Mouse (Mus musculus) liver, adult 2 months (tissue): ENCODE measurements around the gene Ssbp2.

Source experiments
- CTCF ChIP-seq: fragments of 200-500 bp; IDR thresholded peaks from 2 replicates; pipeline ENCODE4 v1.5.1; 2011; ENCODE audit warnings: low read depth, low read length, control low read depth
- POLR2A ChIP-seq: fragments of 200-500 bp; IDR thresholded peaks from 2 replicates; pipeline ENCODE4 v1.6.1; 2011; ENCODE audit warnings: low read length, control low read depth; ENCODE audit not compliant: insufficient read depth; ENCODE audit errors: extremely low read depth

DNA sequence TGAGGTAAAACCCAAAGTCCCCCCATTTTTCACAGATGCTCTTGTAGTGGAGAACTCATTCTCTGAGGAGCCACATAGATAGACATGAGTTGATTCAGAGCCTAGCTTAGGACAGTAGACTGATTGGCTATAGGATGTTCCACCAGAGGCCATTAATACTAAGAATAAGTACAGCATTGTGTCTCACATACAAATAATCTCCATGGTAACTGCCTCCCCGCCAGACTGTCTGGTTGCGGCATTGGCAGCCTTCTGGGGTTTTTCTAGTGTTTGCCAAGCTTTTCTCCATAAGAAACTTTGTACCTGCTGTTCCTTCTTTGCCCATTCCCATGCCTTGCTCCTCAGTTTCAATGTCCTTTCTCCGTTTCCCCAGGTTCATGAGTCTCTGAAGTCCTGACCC, 283.1 kb downstream of the Ssbp2 start:
- TF ChIP-seq POLR2A: no peak
- TF ChIP-seq CTCF: no peak
